Mouse (Mus musculus): ENCODE data around the gene Dnase2a. TPM values are rescaled to one million over a fixed set of nuclear protein-coding genes. Genes with fewer than 3 reads are reported as not detected.

Dnase2a gene
- polyA plus RNA-seq, 2 experiments from 2014 or later, result 15.1 to 18.1 TPM

DNA sequence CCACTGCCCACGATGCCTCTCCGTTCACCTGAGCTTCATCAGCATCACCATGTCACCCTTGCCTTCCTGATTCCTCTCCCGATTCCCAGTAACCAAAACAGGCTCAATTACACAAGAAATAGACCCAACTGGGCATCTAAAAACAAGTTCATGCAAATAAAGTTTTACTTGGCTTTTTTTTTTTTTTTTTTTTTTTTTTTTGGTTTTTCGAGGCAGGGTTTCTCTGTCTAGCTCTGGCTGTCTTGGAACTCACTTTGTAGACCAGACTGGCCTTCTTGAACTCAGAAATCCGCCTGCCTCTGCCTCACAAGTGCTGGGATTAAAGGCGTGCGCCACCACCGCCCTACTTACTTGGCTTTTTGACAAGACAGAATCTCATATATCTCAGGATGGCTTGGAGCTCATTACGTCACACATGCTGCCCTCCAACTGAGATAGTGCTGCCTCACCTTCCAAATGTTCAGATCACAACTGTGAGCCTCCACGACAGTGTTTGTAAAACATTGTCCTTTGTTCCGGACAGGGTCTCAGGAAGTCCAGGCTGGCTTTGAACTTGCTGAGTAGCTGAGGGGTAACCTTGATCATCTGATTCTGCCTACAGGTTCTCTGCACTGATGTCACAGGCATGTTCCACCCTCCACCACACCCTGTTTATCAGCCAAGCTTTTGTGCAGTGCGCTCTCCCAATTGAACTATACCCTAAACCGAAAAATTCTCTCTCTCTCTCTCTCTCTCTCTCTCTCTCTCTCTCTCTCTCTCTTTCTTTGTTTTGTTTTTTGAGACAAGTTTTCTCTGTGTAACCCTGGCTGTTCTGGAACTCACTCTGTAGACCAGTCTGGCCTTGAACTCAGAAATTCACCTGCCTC lies 29.5 kb downstream of the Dnase2a start:
- ATAC-seq, result no peak

DNA sequence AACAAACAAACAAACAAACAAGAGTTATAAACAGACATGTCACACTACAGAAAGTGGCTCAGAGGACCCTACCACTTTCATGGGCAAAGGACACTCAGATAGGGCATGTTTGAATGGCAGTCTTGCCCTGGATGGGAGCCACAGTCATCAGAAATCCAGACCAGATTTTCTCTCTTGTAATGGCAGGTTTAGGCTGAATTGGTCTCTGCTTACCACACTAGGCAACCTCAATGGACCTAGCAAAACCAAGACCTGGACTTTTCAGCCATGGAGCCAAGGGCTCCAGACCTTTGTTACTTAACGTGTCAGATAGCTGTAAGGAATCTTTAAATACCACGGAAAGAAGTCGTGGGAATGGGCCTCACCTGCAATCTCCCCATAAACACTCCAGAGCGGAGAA lies 35.3 kb downstream of the Dnase2a start:
- ATAC-seq, result no peak

DNA sequence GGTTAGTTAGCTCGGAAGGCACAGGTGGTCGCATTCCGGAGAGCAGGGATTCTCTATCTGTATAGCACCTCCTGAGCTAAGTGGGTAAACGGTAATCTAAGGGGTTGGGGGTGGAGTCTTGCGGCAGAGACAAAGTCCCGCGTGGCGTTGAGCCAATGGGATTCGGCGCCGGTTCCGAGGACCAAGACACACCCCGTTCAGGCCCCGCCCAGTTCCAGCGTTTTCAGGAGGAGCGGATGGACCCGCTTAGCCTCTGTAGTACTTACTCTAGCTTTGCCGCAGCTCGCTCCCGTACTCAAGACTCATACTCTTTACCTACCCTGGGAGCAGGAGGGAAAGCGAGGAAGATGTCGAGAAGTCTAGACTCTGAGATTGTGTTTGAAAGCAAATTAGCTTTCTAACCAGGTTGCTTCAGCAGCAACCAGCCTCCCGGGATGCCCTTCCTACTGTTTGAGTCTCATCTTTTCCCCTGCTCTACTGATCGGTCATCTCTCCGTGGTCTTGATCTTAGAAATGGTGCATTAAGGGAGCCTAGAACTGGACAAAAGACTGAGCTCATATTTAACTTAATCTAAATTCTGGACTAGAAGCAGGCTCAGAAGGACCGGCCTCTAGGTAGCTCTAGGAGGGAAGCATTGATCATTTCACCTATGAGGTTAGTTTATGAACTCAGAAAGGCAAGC lies 36.3 kb downstream of the Dnase2a start:
- no peak for ATAC-seq

DNA sequence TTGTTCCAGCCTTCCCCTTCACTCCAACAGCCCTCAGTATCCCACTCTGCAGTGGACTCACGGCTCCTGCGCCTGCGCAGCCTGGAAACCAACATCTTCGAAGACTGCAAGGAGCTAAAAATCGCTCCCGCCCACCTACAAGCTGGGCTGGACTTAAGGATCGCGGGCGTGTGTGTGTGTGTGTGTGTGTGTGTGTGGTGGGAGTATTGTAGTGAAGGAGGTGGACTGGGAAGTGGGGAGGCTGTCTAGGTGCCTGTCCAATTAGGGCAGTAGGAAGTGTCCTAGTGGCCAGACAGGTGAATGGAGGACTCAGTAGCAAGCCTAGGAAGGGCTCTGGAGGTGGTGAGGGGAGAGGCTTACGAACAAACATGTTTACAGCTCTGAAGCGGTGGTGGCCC lies 36.9 kb downstream of the Dnase2a start:
- ATAC-seq, result no peak

DNA sequence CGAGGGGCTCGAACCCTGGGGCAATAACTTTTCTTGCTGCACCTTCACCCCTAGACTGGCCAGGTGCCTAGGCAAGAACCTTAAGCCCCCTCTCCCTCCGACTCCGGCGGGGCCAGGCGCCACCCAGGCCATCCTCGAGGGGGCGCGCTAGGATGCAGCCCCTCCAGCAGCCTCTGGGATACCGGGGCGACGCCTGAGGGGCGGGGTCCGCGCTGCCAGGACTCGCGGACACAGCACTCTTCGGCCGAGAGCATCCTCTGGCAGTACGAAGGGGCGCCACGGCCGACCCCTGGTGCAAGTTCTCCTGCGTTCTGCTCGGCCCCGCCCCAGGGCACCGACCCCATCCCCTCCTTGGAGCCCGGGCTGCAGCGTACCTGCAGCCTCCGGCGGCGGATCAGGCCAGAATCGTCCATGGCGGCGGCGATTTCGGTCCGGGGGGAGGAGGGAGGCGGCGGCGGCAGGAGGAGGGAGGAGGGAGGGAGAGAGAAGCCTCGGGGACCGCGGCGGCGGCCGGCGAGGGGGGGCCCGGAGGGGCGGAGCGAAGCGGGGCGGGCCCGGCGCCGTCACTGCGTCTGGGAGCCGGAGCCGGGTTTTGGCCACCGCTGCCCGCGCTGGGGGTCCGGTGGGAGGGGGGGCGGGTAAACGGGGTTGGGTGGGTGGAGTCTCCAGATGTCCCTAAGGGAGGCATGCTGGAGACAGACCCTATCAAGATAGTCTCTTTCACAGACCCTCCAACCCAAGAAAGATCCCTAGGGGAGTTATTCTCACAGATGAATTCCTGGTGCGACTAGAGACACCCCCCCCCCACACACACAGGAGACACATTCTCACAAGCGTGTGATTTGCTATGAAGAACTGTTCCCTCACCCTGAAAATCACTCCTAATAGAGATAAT lies 37.5 kb downstream of the Dnase2a start:
- ATAC-seq, result no peak

DNA sequence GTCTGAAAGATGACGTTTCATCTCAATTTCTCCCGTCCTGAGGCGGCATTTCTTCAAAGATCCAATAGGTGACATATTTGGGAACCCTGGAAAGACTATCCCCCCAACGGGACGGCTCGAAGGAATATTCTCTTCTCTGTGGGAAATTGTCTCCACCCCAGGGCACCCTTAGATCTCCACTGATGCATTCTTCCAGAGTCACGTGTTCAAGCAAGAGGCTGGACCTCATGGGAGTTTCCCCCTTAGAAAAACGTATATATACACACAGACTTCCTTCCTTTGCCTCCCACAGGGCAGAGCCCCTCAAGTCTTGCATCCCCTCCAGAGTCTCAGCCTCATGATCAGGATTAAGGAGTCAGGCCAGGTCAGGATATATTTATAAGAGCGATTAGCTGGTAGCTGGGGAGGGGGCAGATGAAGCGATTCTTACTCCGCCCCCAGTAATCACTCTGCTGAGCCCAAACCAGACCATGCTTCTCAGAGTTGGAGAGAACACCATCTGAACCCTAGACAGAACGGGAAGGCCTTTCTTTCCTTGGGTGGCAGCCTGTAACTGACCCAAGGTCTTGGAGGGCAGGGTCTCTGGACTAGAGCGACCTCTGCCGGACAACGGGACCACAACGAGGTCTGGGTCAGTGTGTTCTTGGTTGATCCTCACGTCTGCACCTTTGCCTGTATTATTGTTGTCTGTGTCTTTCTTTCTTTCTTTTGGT lies 38.3 kb downstream of the Dnase2a start, which contains the start of gene Rtbdn:
TSS of gene Rtbdn (plus strand) at position 464 of the 713 bp plus-strand sequence.
- ATAC-seq, result no peak

DNA sequence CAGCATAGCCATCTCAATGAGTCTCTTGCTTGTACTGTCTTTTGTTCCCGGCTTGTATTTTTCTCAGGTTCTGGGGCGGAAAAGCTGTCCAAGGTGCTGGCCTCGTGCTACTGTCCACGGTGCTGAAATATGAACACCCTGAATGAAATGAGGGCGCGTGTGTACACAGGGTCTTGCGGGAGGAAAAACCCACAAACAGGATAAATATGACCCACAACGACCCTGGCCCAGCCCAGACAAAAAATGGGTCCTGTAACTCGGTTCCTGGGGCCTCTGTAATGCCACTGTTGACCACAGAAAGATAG lies 38.8 kb downstream of the Dnase2a start:
- ATAC-seq, result no peak

DNA sequence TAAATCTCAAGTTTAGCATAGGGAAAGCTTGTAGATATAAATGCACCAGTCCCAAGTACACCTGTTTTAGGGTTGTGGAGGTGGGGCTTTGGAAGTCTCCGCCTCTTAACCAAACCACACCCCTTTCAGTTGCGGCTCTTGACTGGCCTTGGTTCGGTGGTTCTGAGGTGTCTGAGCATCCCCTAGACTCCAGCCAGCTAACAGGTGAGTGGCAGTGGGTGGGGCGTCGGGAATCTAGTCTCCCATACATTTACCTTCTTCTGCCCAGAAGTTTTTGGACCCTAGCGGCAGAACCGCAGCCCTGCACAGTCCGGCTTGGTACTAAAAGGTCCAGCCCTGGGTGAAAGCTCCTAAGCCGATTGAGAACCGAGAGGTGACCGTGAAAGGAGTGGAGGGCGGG lies 41.4 kb downstream of the Dnase2a start:
- no peak for ATAC-seq

DNA sequence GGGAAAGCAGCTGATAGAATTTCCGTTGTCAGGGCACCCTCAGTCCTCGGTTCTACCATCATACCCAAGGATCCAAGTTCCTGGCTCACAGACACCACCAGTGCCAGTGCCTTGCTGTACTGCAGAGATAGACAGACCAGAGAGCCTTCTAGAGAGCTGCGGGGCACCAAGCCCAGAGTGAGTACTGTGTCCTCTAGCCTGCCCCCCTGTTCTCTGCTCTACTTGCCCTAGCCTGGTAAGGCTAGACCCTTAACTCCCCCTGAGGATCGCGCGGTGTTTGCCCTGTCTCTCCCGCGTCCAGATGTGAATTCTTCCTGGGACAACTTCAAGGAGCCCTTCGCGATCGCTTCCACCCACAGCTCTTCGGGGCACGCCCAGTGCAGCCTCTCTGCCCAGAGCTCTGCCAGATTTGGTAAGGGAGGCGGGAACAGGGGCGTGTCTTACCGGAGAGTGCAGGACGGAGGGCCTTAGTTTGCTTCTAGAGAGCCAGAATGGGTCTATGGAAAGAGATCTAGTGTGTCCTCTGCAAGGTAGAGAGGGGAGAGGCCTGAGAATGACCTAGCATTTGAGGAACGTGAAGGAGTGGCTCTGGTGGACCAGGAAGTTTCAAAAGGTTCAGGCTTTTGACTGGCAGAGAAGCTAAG lies 44.4 kb downstream of the Dnase2a start:
- peak; percentile 54 for ATAC-seq

DNA sequence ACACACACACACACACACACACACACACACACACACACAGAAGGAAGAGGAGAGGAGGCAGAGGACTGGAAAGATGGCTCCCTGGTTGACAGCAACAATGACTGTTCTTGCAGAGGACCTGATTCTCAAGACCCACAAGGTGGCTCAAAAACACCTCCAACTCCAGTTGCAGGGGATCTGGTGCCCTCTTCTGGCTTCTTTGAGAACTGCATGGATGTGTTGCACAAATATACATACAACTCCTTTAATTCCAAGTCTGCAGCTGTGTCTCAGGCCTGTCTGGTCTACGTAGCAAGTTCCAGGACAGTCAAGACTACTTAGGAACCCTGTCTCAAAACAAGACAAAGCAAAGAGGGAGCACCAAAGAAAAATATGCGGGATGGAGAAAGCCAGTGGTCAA lies 48.4 kb downstream of the Dnase2a start:
- ATAC-seq, result no peak

DNA sequence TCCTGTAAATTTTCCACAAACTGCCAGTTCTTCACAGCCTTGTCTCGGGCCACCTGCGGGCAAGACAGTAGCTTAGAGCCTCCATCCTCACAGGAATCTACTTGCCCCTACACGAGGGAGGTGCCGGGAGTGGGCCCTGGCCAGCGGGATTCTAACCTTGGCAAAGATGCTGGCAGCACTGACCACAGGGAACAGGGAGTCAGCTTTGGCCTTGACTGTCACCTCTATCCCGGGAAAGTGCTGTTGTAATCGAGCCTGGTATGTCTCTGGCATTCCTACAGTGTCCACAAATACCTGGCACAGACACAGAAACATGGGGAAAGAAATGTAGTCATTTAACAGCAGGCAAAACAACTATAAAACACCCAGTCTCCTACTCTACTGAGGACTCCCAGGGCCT lies 51.5 kb downstream of the Dnase2a start:
- no peak for ATAC-seq

DNA sequence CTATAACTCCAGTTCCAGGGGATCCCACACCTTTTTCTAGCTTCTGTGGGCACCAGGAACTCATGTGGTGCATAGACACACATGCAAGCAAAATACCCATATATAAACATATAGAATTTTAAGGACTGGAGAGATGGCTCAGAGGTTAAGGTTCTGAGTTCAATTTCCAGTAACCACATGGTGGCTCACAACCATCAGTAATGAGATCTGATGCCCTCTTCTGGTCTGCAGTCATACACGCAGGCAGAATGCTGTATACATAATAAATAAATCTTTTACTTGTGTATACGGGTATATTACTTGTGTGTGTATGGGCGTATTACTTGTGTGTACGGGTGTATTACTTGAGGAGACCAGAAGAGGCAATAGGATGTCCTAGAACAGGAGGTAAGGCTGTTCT lies 55.6 kb downstream of the Dnase2a start:
- no peak for ATAC-seq

DNA sequence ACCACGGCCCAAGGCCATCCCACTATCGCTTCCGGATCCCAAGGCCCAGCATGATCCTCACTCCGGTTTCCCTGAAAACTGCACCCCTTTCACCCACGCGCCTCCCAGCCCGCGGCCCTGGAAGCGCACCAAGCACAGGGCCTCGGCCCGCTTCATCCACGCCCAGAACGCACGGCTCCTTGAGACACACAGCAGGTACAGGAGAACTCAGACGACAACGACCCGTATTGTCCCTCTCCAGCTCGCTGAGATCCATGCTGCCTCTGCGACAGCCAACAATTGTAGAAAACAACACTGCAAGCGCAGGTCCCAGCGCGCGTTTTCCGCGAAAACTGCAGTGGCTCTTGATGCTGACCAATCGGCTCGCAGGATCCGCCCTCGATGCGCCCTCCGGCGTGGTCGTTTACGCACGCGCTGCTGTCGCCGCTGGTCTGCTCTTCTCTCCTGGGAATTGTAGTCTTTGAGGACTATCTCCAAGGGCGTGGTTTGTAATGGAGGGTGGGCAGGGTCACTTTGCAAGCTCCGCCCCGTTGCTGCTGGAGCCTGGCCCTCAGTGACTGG lies 57.5 kb downstream of the Dnase2a start:
- ATAC-seq, result peak; percentile 96

DNA sequence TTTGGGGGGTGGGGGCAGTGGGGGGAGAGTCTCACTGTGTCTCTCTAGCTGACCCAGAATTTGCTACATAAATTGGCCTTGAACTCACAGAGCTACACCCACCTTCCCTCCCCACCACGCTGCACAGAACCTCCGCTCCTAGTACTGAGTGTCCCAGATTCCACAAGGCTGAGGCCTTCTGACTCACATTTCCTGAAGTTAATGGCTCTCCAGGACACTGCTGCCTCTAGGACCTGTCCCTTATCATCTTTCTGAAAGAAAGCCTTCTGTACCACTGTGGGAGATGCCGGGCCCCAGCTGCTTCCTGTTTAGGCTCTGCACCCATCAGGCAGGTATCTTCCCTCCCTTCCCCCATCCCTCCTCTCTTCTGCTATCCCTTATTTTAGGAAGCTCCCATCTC lies 58.2 kb downstream of the Dnase2a start:
- no peak for ATAC-seq

DNA sequence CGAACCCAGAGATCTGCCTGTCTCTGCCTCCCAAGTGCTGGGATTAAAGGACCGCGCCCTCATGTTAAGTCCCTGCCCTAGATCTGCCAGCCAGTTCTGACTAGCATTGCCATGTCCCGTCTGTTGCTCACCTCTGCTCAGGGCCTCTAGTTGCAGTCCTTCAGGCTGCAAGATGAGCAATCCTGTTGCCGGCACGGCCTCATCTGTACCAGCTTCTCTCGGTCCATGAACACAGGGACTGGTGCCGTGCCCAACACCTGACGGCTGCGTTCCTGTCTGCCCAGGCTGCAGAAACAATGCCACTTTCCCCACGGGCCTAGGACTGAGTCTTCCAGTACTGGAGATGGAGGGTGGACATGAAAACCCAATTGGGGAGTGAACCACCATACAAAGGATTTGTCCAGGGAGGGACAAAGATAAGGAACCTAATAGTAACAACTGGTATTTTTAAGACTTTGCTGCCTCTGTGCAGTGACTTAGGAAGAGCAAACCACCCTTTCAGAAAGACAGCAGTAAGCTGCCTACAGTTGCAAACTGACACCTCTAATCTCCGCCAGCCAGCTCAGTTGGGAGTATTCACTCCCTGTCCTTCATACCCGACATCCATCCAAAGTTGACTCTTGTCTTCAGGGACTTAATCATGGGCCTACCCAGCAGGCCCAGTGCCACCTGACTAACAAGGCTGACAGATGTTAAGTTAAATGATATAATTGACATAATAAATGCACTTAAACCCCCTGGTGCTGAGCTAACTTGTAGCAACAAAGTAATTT lies 59.4 kb downstream of the Dnase2a start:
- no peak for ATAC-seq

DNA sequence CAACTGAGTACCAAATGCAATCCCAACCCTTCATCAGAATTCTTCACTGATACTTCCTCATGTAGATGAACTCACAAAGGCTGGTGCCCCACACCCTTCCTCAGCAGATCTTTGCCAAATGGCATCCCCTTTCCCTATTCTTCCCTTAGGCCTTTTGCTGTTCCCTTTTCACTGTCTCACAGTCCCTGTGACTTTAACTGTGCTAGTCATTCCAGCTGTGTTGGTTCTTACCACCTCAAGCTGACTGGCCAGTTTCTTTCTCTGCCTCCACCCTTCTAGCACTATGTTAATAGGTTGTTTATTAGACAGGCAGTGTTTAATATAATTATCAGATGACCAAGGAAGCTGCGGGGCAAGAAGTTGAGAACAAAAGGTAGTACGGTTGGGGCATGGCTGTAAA lies 60.3 kb downstream of the Dnase2a start:
- ATAC-seq, result no peak

DNA sequence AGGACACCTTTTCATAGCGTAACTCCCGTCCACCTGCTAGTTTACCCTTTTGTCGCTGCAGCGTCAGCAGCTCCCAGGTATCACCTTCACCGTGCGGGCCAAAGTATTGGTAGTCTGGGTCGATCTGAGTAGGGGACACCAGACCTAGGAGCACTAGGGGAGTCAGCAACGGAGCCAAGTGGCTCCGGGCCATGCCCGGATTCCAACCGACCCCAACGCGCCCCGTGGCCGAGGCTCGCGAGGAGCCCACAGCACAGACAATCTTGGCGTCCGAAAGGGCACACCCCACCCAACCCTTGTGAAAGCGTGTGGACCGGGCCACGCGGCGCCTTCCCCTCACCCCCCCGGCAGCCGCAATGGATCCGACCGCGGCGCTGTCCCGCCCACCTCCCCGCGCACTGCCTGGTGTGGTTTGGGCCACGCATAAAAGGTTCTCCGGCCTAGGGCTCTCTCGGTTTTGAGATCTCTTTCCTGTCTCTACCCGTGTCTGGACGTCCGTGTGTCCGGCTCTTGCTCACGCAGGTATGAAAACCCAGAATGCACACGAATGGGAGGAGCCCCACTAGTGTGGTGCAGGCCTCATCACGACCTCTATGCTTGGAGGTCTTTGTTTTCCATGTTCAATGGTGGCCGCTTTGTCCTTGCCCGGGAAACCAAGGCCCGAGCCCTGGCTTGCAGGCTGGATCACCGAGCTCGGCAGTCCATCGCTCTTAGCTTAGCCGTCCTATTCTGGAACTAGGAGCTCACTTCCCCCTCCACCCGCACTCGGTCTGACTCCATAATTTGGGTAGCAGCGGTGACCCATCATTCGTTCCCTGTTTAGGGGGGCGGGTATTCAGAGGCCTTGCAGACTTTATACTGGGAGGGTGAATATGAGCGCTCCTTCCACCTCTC lies 61.1 kb downstream of the Dnase2a start, which contains the start of the genes Gm49661, Prdx2 and Rnaseh2a:
TSS of gene Gm49661 (minus strand) at position 193 of the 894 bp plus-strand sequence.
TSS of gene Prdx2 (plus strand) at position 347 of the 894 bp plus-strand sequence.
TSS of gene Rnaseh2a (minus strand) at position 527 of the 894 bp plus-strand sequence.
- ATAC-seq, result no peak

DNA sequence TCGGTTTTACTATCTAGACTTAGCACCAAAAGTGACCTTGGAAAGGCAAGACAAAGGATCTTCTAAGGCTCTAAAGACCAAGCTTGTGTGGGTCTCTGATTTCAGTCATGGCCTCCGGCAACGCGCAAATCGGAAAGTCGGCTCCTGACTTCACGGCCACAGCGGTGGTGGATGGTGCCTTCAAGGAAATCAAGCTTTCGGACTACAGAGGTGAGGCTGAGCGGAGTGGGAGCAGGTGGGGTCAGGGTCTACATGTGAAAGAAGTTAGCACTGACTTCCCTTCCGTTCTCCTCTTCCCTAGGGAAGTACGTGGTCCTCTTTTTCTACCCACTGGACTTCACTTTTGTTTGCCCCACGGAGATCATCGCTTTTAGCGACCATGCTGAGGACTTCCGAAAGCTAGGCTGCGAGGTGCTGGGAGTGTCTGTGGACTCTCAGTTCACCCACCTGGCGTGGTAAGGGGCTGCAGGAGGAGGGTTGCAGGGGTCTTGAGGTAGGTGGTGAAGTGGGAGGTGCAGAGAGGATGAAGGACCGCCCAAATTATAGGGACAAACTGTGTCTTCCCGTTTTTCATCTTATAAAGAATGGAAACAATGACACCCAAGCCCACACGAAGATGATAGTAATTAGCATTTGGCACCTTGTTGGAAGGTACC lies 61.9 kb downstream of the Dnase2a start:
- ATAC-seq, result no peak

DNA sequence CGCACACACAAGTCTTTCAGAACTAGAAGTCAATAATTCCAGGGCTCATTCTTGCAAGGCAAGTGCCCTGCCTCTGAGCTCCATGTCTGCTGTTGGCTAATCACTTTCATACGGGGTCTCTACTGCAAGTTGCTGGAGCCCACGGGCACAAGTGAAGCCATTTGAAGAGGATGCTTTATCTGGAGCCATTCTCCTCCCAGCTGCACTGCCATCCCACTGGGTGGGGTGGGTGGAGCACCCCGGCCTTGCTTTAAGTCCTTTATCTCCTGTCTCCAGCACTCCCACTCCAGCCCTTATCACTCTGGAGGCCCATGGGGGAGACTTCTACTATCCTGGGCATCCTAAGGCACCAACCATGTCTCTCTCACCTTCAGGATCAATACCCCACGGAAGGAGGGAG lies 62.6 kb downstream of the Dnase2a start:
- no peak for ATAC-seq
